Mouse (Mus musculus) ovary, postnatal 36 days (tissue): ENCODE data around the gene Rab5c.

Source experiments
- DNase-seq: peaks from one replicate; pipeline ENCODE4 v3.0.0; 2022; ENCODE audit warnings: low spot score, mixed read lengths

Rab5c gene

DNA sequence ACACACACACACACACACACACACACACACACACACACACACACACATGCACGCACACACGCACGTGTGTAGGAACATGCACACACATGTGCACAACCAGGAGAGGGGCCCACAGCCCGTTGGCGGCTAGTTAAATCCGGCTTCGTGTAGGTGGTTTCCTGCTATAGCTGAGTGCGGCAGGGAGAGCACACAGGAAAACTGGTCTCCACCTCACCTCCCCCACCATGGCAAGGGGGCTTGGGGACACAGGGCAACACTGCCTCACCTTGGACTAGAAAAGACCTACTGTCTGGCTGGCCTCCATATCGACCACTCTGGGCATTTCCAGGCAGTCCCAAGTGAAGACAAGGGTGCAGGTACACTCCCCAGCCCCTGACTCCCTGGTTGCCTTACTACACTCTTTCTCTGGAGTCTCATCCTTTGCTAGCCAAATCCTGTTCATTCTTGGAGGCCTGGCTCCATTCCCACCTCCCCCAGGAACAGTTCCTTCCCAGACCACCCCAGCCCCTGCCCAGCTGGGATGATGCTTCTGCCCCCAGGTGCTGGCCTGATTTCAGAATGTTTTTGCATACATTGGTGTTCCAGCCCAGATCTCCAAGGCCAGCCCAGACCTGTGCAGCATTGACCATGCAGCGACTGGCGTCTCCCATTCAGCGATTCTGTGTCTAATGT lies 16.1 kb upstream of the Rab5c start:
- no peak for DNase-seq

DNA sequence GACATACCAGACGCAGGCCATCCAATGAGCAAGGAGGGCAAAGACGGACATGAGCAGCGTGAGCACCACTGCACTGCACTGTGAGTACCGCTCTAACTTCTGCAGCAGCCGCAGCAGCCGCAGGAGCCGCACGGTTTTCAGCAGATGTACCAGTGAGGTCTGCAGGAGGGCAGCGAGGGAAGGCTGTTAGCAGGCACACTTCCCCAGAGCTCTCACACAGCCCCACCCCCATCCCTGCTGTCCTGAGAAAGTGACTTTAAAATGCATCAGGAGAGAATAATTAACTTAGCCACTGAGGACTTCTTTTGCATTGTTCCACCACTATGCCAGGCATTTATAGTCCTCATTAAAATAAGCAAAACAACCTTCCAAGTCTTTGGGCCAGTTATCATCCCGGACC lies 14.3 kb upstream of the Rab5c start:
- no peak for DNase-seq

DNA sequence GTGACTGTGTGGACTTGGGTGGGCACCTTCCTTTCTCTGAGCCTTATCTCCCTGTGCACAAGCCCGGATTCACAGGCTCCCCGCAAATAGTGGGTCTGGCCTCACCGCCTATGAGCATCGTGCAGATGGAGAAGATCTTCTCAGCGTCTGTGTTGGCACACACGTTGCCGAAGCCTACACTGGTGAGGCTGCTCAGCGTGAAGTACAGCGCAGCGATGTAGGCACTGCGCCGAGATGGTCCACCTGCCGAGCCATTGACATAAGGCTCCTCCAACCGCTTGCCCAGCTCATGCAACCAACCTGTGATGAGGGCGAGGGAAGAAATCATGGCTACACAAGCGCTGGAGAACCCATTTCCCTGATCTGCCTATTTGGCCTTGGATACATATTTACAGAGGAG lies 12.1 kb upstream of the Rab5c start:
- DNase-seq, result no peak

DNA sequence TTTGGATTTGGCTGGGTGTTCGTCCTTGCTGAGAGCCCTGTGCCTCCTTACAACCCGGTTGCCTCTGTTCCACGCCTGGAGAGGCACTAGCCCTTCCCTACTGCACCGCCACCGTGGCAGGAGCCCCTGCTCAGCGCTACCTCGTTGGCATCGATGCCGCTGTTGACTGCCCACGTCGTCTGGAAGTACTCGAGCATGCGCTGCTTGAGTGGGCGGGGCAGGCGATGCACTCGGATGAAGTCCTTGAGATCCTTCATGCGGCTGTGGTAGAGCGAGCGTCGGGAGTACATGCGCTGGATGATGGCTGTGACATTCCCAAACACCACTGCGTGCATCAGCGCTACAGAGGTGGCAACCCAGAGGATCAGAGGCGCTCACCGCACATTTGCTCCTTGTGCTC lies 11.5 kb upstream of the Rab5c start:
- DNase-seq, result no peak

DNA sequence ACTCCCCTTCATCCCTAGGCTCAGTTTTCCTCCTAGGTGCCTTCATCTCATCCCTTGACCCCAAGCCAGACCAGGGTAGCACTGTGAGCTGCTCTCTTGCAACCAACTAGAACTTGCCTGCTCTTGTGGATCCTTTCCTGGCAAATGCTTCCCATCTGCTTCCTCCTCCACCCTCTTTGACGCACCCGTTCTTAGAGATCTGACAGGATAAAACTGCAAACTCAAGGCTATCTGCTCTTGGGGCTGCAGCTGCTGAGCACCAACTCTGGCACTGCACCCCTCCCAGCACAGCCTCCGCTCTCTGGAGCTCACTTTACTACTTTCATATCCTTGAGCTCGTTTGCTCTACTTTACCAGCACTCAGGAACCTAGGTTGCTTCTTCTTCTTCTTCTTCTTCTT lies 10.6 kb upstream of the Rab5c start:
- DNase-seq, result no peak

DNA sequence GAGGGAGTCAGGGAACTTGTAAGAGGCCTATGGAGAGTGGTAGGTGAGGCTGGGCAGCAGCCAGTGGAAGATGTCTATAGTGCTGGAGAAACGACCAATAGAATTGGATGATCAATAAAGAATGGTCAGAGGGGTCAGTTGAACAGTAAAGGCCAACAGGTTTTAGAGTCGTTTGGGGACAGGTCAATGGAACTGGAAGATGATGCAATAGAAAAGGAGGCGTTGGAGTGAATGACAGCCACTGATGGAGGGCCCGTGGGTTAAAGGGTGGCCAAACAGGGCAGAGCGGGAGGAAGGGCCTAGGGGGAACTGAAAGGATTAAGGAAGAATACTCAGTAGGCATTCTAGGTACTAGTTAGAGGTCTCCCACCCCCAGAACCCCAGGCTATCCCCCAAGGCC lies 9.1 kb upstream of the Rab5c start:
- no peak for DNase-seq

DNA sequence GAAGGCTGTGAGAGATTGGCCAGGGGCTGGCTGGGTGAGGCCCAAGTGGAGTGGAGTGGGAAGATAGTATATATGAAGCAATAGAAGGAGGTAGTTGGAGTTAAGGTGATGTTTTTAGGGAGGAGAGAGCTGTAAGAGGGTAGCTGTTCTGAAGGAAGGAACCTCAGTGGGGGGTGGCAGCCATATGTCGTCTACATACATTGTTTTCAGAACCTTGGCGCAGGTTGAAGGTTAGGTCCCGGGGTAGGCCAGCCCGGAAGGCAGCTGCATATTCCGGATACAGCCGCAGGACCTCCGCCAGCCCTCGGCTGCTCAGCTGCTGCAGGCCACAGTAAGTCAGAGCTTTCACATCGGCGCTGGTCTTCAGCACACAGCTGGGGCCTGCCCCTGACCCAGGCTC lies 8.5 kb upstream of the Rab5c start:
- no peak for DNase-seq

DNA sequence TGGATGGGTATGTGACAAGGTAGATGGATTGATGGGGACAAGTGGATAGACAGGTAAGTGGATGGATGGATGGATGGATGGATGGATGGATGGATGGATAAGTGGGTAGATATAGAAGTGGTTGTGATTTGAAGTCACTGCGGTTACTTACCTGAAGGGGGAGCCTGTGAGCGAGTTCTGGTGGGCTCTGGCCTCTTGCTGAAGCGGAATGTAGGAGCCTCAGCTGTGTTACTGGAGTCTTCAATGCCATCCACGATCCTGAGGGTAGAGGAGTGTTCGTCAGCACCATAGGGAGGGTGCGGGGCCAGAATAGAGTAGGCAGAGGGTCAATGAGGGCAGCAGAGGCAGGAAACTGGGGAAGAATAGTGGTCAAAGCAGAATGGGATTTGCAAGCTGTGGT lies 7.1 kb upstream of the Rab5c start:
- DNase-seq, result peak; percentile 36

DNA sequence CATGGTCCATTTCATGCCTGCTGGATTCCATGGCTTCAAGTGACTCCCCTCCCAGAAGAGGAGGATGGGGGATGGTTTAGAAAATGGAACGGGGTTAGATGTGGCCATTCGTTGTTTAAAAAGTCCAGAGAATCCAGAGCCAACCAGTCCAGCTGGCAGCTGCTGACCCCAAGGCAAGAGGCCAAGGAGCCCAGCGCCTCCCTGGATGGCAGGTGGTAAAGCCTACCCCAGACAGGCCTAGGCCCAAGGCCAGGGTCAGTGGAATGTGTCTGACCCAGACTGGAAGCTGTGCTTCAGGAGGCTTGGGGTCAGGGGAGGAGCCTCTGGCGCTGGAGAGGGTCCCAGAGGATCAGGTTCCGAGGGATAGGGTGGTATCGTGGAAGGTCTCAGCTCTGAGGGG lies 3.3 kb upstream of the Rab5c start:
- no peak for DNase-seq

DNA sequence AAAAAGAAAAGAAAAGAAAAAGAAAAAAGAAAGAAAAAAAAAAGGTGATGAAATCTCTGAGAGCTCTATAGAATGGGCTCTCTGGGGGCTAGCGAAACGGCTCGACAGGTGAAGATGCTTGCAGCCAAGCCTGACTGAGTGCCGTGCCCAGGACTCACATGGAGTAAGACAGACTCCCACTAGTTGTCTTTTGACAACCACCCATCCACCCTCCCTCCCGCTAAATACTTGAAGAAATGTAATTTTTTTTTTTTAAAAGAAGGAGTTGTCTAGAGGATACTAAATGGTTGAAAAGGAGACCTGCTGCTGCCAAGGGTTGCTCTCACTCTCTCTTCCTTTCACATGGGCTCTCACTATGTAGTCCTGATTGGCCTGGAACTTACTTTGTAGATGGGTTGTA lies 734 bp upstream of the Rab5c start:
- no peak for DNase-seq

DNA sequence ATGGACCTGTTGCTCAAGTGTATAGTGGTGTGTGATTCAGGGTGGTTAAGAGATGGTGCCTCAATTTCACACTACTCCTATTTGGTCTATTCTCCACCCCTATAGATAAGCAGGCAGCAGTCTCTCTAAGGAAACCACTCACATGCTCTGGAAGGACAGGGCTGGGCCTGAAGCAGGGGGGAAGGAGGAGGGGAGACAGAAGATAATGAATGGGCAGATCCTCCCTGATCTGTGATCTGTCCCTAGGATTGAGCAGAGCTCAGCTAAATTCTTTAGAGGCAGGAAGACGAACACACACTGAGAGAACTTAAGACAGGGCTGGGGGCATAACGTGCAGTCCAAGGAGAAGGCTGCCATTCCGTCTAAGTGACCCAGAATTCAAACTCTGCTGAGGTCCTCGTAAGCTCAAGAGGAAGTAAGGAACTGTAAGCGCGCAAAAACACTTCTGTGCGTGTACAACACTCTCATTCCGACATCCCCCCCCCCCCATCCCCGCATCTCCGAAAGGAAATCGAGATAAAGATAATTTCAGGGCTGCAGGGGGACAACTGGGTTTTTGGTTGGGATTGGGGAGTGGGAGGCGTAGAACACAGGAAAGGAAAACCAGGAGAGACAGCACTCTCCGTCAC lies 796 bp downstream of the Rab5c start:
- DNase-seq, result no peak

DNA sequence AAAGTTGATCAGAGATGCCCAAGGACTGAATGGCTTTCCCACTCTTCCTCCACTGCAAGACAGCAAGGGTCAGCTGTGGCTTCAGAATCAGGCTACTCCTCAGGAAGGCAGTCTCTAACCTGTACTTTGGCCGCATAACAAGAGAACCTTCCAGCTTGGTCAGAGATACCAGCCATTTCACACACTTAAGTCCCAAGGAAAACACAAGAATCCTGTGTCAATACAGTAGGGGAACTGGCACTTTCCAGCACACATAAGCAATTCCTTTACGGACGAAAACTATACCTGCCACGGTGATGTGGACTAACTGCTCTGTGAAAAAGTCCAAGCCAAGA lies 1.3 kb downstream of the Rab5c start:
- DNase-seq, result no peak

DNA sequence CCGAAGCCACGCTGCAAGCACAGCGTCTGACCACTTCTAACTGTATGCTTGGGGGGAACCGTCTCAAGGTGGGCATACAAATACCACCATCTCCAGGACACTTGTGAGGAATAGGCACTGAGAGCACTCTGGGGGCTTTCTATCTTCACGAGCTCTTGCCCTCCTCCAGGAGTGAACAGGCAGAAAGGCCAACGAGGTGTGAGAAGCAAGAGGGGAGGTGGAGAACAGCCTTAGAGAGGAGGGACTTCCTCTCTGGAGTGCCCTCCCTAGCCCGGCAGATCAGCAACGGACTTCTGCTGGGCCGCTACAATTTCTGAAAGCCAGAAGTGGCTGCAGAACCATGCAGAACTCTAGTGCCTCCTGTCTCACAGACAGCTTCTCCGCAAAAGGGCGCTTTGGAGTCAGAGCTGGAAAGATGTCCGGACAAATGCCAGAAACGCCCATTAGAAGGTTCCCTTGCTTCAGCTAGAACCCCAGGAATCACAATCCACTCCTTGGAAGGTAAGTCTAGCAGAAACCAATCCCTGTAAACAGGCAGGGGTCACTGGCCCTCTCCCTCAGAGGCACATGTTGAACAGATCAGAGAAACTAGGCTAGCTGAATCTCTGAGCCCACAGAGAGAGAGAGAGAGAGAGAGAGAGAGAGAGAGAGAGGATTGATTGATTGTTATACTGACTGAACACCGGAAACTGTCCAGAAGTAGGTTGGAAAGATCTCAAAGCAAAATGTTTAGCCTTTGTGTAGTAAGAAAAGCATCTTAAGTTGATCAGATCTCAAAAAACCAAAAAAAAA lies 1.9 kb downstream of the Rab5c start:
- no peak for DNase-seq

DNA sequence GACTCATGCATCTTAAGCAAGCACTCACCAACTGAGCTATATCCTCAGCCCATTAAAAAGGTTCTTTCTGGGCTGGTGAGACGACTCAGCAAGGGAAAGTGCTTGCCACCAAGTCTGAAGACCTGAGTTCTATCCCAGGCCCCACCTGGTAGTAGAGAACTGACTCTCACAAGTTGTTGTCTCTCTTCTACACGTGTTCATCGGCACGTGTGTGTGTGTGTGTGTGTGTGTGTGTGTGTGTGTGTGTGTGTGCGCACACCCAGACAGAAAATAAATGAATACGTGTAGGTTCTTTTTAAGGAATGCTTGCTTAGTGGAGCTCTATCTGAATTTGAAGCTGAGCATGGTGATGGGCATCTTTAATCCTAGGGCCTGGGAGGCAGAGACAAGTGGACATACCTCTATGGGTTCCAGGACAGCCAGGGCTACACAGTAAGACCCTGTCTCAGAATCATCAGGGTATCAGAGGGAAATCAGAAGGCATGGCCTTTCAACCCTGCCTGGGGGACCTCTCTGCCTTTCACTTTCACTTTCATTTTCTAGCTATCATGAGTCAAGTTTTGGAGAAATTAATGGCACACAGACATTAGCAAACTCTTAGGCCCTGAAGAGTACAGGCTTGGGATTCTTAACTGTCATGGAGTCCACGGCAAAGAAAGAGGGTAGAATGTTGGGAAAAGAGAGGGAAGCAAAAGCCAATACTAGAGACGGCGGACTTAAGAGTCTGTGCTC lies 2.7 kb downstream of the Rab5c start:
- no peak for DNase-seq

DNA sequence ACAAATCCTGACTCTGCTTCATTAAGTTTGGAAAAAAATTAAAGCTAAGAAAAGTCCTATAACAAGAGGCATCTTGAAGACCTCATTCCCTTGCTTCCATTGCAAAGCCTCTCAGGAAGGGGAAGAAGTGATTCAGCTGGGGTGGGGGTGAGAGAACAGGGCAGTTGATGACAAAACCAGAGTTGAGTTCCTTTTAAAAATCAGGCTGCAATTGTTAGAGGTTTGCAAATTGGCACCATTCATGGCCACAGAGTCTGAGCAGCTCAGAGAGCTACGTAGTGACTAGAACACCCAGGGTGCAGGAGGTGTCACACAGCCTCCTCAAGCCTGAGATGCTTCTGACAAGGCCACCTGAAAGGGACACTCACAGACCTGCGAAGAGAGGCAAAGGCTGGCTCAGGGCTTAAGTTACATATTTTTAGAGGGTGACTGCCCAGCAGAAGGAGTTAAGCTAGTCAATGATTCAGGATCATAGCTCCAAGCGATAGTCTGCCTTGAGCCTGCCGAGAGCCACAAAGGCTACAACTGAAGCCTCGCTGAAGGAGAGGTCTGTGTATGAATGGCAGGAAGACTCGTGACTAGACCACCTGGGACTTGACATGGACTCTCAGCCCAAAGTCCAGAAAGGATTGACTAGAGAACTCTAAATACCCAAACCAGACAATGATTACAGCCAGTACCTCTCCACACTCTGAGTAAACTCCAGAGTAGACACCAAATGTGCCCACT lies 7.4 kb downstream of the Rab5c start:
- no peak for DNase-seq

DNA sequence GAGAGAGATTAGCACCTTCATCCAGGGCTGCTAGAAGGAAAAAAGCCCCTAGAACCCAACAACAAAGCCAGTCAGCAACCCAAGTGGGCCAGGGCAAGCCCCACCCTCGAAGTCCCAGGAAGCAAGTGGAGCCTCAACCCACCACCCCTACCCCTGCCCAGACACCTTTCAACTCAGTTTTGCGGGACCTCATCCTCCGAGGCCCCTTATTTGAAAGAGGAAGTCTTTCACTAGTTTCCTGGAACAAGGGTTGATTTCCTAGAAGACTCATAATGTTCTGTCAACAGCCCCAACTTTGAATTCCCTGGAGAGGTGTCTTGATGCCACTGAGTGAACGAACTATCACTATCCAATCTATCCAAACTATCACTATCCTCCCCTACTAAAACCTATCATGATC lies 8.0 kb downstream of the Rab5c start:
- no peak for DNase-seq

DNA sequence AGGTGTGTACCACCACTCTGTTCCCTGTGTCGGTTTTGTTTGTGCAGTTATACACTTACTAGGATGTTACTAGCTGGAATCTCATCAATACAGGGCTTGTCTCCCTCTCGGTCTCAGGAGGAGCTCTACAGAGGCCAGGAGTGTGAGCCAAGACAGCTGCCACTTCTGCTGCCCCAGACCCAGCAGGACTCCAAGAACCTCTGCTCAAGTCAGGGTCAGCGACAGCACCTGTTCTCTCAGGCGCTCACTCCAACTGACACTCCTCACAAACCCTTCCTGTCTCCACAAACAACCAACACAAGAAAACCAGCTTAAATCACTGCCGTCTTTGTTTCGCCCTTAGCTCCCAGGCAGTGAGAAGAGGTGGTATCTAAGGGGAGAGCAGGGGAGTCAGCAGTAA lies 9.4 kb downstream of the Rab5c start:
- no peak for DNase-seq

DNA sequence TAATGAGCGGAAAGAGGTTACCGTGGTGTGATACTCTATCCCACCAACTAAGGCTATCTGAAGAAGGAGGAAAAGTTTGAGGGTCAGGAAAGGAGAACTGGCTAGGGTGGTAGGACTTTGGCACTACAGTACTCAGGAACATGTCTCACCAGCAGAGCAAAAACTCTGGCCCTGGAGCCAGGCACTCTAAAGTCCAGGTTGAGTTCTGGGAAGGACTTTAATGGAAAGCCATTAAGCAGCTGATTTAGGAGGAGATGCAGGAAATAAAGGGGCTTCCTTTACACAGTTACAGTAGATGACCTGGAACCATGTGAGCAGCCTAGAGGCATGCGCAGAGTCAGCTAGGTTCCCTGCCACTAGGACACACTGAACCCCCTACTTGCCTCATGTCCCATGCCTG lies 10.8 kb downstream of the Rab5c start:
- DNase-seq, result no peak

DNA sequence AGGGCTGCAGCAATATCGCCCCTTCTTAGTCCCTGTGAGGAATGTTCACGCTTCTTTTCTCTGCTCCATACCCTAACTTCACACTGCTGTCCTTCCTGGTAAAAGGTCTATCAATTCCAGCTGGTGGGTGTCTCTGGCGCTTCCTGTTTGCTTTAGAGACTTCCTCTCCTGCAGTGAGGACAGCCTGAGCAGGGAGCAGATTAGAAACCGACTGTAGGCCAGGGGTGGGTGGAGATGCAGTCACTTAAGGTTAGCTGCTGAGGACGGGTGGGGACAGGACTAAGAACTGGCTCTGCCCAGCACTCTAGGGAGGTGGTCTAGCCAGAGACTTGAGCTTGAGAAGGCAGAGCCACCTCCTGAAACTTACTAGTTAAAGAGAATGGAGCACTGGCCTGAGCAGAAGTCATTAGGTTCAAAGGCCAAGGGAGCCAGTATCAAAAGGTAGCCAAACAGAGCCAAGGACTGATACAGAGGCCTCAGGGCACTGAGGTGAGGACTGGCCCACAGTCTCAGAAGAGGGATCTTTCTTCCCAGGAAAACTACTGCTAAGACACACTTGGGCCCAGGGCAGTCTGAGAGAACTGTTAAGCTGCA lies 13.0 kb downstream of the Rab5c start:
- no peak for DNase-seq

DNA sequence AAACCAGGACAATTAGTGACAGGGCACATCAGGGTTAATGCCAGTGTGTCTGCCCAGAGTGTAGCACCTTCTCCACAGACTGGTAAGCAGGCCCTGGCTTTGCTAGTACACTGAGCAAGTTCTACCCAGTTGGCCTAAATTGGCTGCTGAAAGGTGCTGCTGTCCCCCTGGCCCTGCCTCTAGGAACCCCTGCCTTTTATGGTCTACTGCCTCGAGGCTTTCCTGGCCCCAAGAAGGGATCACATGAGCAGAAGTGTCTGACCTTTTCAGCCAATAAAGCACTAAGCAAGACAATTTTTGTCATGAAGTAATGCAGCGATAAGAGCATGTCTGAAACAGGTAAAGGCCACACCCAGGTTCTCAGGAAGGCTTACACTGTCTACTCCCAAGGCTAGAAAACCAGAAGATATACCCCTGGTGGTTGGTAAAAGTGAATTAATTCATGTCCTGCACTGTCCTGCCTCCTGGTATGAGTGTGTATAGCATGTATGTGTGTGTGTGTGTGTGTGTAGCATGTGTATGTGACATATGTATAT lies 15.5 kb downstream of the Rab5c start:
- no peak for DNase-seq

DNA sequence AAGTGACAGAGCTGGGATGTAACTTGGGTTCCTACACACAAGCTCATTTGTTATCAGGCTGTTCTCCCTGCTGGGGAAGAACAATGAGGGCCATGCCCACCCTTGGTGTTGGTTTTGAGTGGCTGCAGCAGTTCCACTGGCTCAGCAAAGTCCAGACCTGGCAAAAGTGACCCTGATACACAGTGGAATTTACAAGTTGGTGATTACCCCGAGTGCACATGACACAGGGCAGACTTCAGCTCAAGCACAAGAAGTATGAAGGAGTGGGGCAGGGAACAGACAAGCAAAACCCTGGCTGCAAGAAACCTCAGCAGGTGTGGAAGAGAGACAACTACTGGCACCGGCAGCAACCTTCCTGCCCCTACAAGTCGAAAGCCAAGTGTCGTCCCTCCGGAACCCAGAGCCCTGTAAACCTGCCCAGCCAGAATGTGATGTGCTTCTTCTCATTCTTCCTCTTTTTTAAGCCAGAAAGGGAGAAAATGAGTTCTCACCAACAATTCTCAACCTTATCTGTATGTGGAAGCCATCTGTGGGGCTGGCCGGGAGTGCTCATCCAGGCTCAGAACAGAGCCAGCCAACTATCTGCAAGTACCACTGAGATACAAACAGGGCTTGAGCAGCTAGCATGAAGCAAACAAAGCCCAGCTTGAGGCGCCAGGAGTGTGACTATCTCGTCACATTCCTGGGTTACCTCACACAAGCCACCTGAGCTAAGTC lies 16.1 kb downstream of the Rab5c start:
- DNase-seq, result no peak
